Mouse (Mus musculus) midbrain, embryonic 10.5 days (tissue): ENCODE results near the gene Farsa. TPM values are rescaled to one million over a fixed set of nuclear protein-coding genes. Genes with fewer than 3 reads are reported as not detected.

ENCODE experiments used
- DNase-seq: peaks from one replicate; pipeline ENCODE4 v3.0.0-alpha.2; 2017; ENCODE audit warnings: low spot score
- H3K27ac ChIP-seq: fragments of 300-500 bp; sonication (generic); replicated peaks from 2 replicates; pipeline ENCODE4 v1.5.1; 2016; ENCODE audit warnings: mild to moderate bottlenecking
- H3K27me3 ChIP-seq: fragments of 300-500 bp; sonication (generic); 2 replicates; pipeline ENCODE4 v1.6.1; 2016; ENCODE audit warnings: low read depth, mild to moderate bottlenecking; ENCODE audit not compliant: poor library complexity, severe bottlenecking
- H3K36me3 ChIP-seq: fragments of 300-500 bp; sonication (generic); 2 replicates; pipeline ENCODE4 v1.6.1; 2016; ENCODE audit warnings: mild to moderate bottlenecking, moderate library complexity
- H3K4me1 ChIP-seq: fragments of 300-500 bp; sonication (generic); 2 replicates; pipeline ENCODE4 v1.6.1; 2016
- H3K4me3 ChIP-seq: fragments of 300-500 bp; sonication (generic); 2 replicates; pipeline ENCODE4 v1.5.1; 2016; ENCODE audit warnings: mild to moderate bottlenecking, moderate library complexity
- H3K9me3 ChIP-seq: fragments of 300-500 bp; sonication (generic); replicated peaks from 2 replicates; pipeline ENCODE4 v1.6.1; 2016; ENCODE audit warnings: mild to moderate bottlenecking
- WGBS: fragments of 180-500 bp; shearing (Covaris S2); methylation state at CpG from one replicate; pipeline ENCODE4 v1.1.7; 2016; 5-methylcytosine and 5-hydroxymethylcytosine counted together
- microRNA-seq: library from miRNA; unstranded; fragments of <30 nt; microRNA quantifications from one replicate; pipeline ENCODE4, GENCODE M21; 2017
- polyA plus RNA-seq: library from polyadenylated mRNA; unstranded; fragments of >200 nt; fragmentation: Nextera tagmentation; extraction: Ambion mirVana; gene quantifications from 2 replicates; pipeline ENCODE4 v1.2.1, GENCODE M21; 2016

Gene Farsa
- polyA plus RNA-seq, 1 experiment from 2014 or later: 133 TPM

GRCm38 (mm10) chr8:84910551-84910950, 53.8 kb downstream of the Farsa start:
- peaks cover 19% of the 10 kb centered on the region for H3K36me3 ChIP-seq
- H3K4me3 ChIP-seq: no peak overlapping the region
- H3K4me1 ChIP-seq: peaks cover 28% of the 10 kb centered on the region
- peaks cover 73% of the 10 kb centered on the region for H3K27me3 ChIP-seq
- 93% methylated on average over 6 of the region's 6 CpGs for WGBS
- no peak for DNase-seq
- H3K9me3 ChIP-seq: peaks cover 5% of the 10 kb centered on the region; the same call in 1 of the 2 replicates
- H3K27ac ChIP-seq: no peak overlapping the region

GRCm38 (mm10) chr8:84911854-84912253, 55.1 kb downstream of the Farsa start:
- Histone ChIP-seq H3K9me3 (peaks cover 5% of the 10 kb centered on the region; the same call in 1 of the 2 replicates), H3K27ac (no peak overlapping the region), H3K27me3 (peaks cover 84% of the 10 kb centered on the region), H3K4me3 (no peak overlapping the region), H3K36me3 (peaks cover 31% of the 10 kb centered on the region), H3K4me1 (peaks cover 28% of the 10 kb centered on the region)
- whole genome bisulfite sequencing: 79% methylated on average over 9 of the region's 9 CpGs
- no peak for DNase-seq

- Histone ChIP-seq H3K4me1 (peaks cover 28% of the 10 kb centered on the region), H3K27ac (no peak overlapping the region), H3K27me3 (peaks cover 89% of the 10 kb centered on the region), H3K4me3 (peak overlapping the region; percentile 52), H3K36me3 (peaks cover 34% of the 10 kb centered on the region), H3K9me3 (peaks cover 5% of the 10 kb centered on the region; the same call in 1 of the 2 replicates)
- DNase-seq: no peak
- WGBS: 22% methylated on average over 27 of the region's 27 CpGs
These were observed 55.6 kb downstream of the Farsa start for GRCm38 (mm10) chr8:84912391-84912790.

GRCm38 (mm10) chr8:84912895-84913501, 56.2 kb downstream of the Farsa start:
- under 1% methylated on average over 55 of the region's 55 CpGs for WGBS
- H3K27ac ChIP-seq: no peak overlapping the region

GRCm38 (mm10) chr8:84913502-84913900, 56.7 kb downstream of the Farsa start:
- Histone ChIP-seq H3K36me3 (peaks cover 37% of the 10 kb centered on the region), H3K27ac (no peak overlapping the region), H3K4me1 (peaks cover 34% of the 10 kb centered on the region), H3K9me3 (peaks cover 5% of the 10 kb centered on the region; the same call in 1 of the 2 replicates), H3K4me3 (peak overlapping the region; percentile 52), H3K27me3 (peaks cover 100% of the 10 kb centered on the region)
- DNase-seq: no peak
- WGBS: 13% methylated on average over 9 of the region's 9 CpGs

More at GRCm38 (mm10) chr8:84912895-84913501, 56.2 kb downstream of the Farsa start:
- peaks cover 95% of the 10 kb centered on the region for H3K27me3 ChIP-seq
- H3K36me3 ChIP-seq: peaks cover 37% of the 10 kb centered on the region
- peaks cover 5% of the 10 kb centered on the region; the same call in 1 of the 2 replicates for H3K9me3 ChIP-seq
- peak; percentile 64 for DNase-seq
- H3K4me3 ChIP-seq: peak overlapping the region; percentile 52
- H3K4me1 ChIP-seq: peaks cover 34% of the 10 kb centered on the region

- Histone ChIP-seq H3K27ac (no peak overlapping the region), H3K4me3 (no peak overlapping the region), H3K9me3 (peaks cover 5% of the 10 kb centered on the region; the same call in 1 of the 2 replicates), H3K4me1 (peaks cover 29% of the 10 kb centered on the region), H3K36me3 (peaks cover 37% of the 10 kb centered on the region), H3K27me3 (peaks cover 100% of the 10 kb centered on the region)
- 34% methylated on average over 4 of the region's 4 CpGs for WGBS
- DNase-seq: no peak
These were observed 57.2 kb downstream of the Farsa start for GRCm38 (mm10) chr8:84913960-84914359.

- H3K9me3 ChIP-seq: peaks cover 5% of the 10 kb centered on the region; the same call in 1 of the 2 replicates
- no peak overlapping the region for H3K27ac ChIP-seq
- WGBS: 90% methylated on average over 8 of the region's 8 CpGs
- H3K4me1 ChIP-seq: peaks cover 24% of the 10 kb centered on the region
- H3K36me3 ChIP-seq: peaks cover 39% of the 10 kb centered on the region
- H3K27me3 ChIP-seq: peaks cover 100% of the 10 kb centered on the region
- H3K4me3 ChIP-seq: no peak overlapping the region
- DNase-seq: no peak
These were observed 58.5 kb downstream of the Farsa start for GRCm38 (mm10) chr8:84915269-84915668.

- Histone ChIP-seq H3K36me3 (peaks cover 37% of the 10 kb centered on the region), H3K27ac (no peak overlapping the region), H3K9me3 (peaks cover 5% of the 10 kb centered on the region; the same call in 1 of the 2 replicates), H3K27me3 (peaks cover 87% of the 10 kb centered on the region), H3K4me3 (peak overlapping the region; percentile 23; the same call in 1 of the 2 replicates), H3K4me1 (peaks cover 16% of the 10 kb centered on the region)
- WGBS: 25% methylated on average over 20 of the region's 20 CpGs
- no peak for DNase-seq
These were observed 61.0 kb downstream of the Farsa start for GRCm38 (mm10) chr8:84917781-84918180.

GRCm38 (mm10) chr8:84918646-84919045, 61.9 kb downstream of the Farsa start:
- Histone ChIP-seq H3K4me1 (peaks cover 8% of the 10 kb centered on the region), H3K27me3 (peaks cover 79% of the 10 kb centered on the region), H3K9me3 (peaks cover 5% of the 10 kb centered on the region; the same call in 1 of the 2 replicates), H3K4me3 (no peak overlapping the region), H3K36me3 (peaks cover 38% of the 10 kb centered on the region), H3K27ac (no peak overlapping the region)
- no peak for DNase-seq
- 92% methylated on average over 15 of the region's 15 CpGs for WGBS

Small RNA genes lying within 50 kb of the gene (microRNA-seq; reads per million reads assigned to microRNA genes)
- 9.0 reads per million, percentile 20 among the genes with 10 or more reads in this experiment for gene Mir7069

Other genes starting within 250 kb of the Farsa start
- gene Ier2, start 194.1 kb upstream of the Farsa start, polyA plus RNA-seq: 63.6 and 78.2 TPM in 2 replicates
- 56.4 and 58.1 TPM in 2 replicates for gene Trmt1, start 170.7 kb upstream of the Farsa start, polyA plus RNA-seq
- 24.8 and 26.3 TPM in 2 replicates for gene Nacc1, start 169.1 kb upstream of the Farsa start, polyA plus RNA-seq
- gene Lyl1, start 155.5 kb upstream of the Farsa start, polyA plus RNA-seq: 4.8 and 5.8 TPM in 2 replicates
- gene G430095P16Rik, start 134.0 kb upstream of the Farsa start, polyA plus RNA-seq: 1.1 and 1.4 TPM in 2 replicates
- 0.49 and 1.2 TPM in 2 replicates for gene Nfix, start 56.6 kb upstream of the Farsa start, polyA plus RNA-seq
- 2.9 and 5.3 TPM in 2 replicates for gene Dand5, start 34.2 kb upstream of the Farsa start, polyA plus RNA-seq
- 46.3 and 47.2 TPM in 2 replicates for gene Gadd45gip1, start 25.5 kb upstream of the Farsa start, polyA plus RNA-seq
- gene Rad23a, start 16.3 kb upstream of the Farsa start, polyA plus RNA-seq: 124 and 131 TPM in 2 replicates
- 723 and 798 TPM in 2 replicates for gene Calr, start 10.1 kb upstream of the Farsa start, polyA plus RNA-seq
- 64.7 and 71.7 TPM in 2 replicates for gene Syce2, start 15.1 kb downstream of the Farsa start, polyA plus RNA-seq
- 37.3 and 39.6 TPM in 2 replicates for gene Gcdh, start 36.9 kb downstream of the Farsa start, polyA plus RNA-seq
- 14.8 and 19.7 TPM in 2 replicates for gene Klf1, start 44.9 kb downstream of the Farsa start, polyA plus RNA-seq
- 6.6 and 7.5 TPM in 2 replicates for gene Dnase2a, start 51.6 kb downstream of the Farsa start, polyA plus RNA-seq
- 3.2 and 8.4 TPM in 2 replicates for gene Mast1, start 80.4 kb downstream of the Farsa start, polyA plus RNA-seq
- gene Rtbdn, start 90.0 kb downstream of the Farsa start, polyA plus RNA-seq: 0.62 and 1.2 TPM in 2 replicates
- not detected in 2 replicates for gene Gm49661, start 112.4 kb downstream of the Farsa start, polyA plus RNA-seq
- gene Prdx2, start 112.6 kb downstream of the Farsa start, polyA plus RNA-seq: 1,203 and 1,278 TPM in 2 replicates
- 136 and 158 TPM in 2 replicates for gene Rnaseh2a, start 112.8 kb downstream of the Farsa start, polyA plus RNA-seq
- 5.0 and 5.4 TPM in 2 replicates for gene Junb, start 121.7 kb downstream of the Farsa start, polyA plus RNA-seq
- gene Hook2, start 133.6 kb downstream of the Farsa start, polyA plus RNA-seq: 18.2 and 18.4 TPM in 2 replicates
- gene Best2, start 157.5 kb downstream of the Farsa start, polyA plus RNA-seq: not detected in 2 replicates
- gene Asna1, start 168.3 kb downstream of the Farsa start, polyA plus RNA-seq: 160 and 164 TPM in 2 replicates
- gene Trir, start 169.8 kb downstream of the Farsa start, polyA plus RNA-seq: 140 and 146 TPM in 2 replicates
- gene Tnpo2, start 179.9 kb downstream of the Farsa start, polyA plus RNA-seq: 28.6 and 34.9 TPM in 2 replicates
- gene Fbxw9, start 203.1 kb downstream of the Farsa start, polyA plus RNA-seq: 25.5 and 32.3 TPM in 2 replicates
- gene Gm5741, start 211.0 kb downstream of the Farsa start, polyA plus RNA-seq: 0.91 and 1.1 TPM in 2 replicates
- gene Dhps, start 214.8 kb downstream of the Farsa start, polyA plus RNA-seq: 70.8 and 71.8 TPM in 2 replicates
- gene Wdr83os, start 223.8 kb downstream of the Farsa start, polyA plus RNA-seq: 133 and 142 TPM in 2 replicates
- 61.2 and 70.6 TPM in 2 replicates for gene Wdr83, start 224.3 kb downstream of the Farsa start, polyA plus RNA-seq
- 23.5 and 23.7 TPM in 2 replicates for gene Man2b1, start 226.3 kb downstream of the Farsa start, polyA plus RNA-seq